Mouse (Mus musculus) liver, adult 2 months (tissue): Measurements from ENCODE around the gene Endod1.

ENCODE experiments used
- CTCF ChIP-seq: fragments of 200-500 bp; IDR thresholded peaks from 2 replicates; pipeline ENCODE4 v1.5.1; 2011; ENCODE audit warnings: low read depth, low read length, control low read depth
- POLR2A ChIP-seq: fragments of 200-500 bp; IDR thresholded peaks from 2 replicates; pipeline ENCODE4 v1.6.1; 2011; ENCODE audit warnings: low read length, control low read depth; ENCODE audit not compliant: insufficient read depth; ENCODE audit errors: extremely low read depth

DNA sequence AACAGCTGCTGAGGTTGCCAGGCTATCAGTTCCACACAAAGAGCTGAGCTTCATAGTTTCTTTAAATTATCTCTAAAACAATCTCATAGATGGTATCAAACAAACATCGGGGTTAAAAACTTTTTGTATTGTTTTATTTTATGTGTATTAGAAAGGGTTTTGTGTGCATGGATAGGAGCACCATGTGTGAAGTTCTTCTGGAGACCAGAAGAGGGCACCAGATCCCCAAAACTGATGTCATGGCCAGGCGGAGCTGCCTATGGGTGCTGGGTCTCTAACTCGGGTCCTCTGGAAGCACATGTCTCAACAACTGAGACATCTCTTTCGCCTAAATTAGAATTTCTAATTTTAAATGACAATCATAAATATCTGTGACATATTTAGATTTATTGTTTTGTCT lies 32.9 kb downstream of the Endod1 start:
- no peak for TF ChIP-seq POLR2A
- peak; percentile 82 for TF ChIP-seq CTCF
